Mouse (Mus musculus): Measurements from ENCODE around the gene Rab44. TPM values are rescaled to one million over a fixed set of nuclear protein-coding genes. Genes with fewer than 3 reads are reported as not detected.
"Not testable (repeated sequence)": the region's sequence is repeated elsewhere in the genome, so short reads cannot be mapped to it uniquely, and the experiment has no call there.

Rab44 gene
- polyA plus RNA-seq, 1 experiment from 2014 or later, result 0.30 TPM

- peaks cover 22% of the 10 kb centered on the region for H3K4me1 ChIP-seq
- peak overlapping the region; percentile 48 for H3K4me3 ChIP-seq
- no peak overlapping the region for H3K27ac ChIP-seq
- peak overlapping the region; percentile 60; the same call in 1 of the 2 replicates for H3K9ac ChIP-seq
- H3K36me3 ChIP-seq, result no peaks in the 10 kb centered on the region
- no peaks in the 10 kb centered on the region for H3K9me3 ChIP-seq
- ATAC-seq (ENCODE audit: low FRiP score, low read depth), result peak; percentile 72
- peaks cover 15% of the 10 kb centered on the region for H3K27me3 ChIP-seq (replicated peaks)
- peak overlapping the region; percentile 82 for H3K4me2 ChIP-seq (replicated peaks)
- WGBS, result 8% methylated on average over 36 of the region's 36 CpGs
Observed at GRCm38 (mm10) chr17:29093110-29093952, 20.6 kb upstream of the Rab44 start.

- H3K4me1 ChIP-seq, result peaks cover 22% of the 10 kb centered on the region
- peak overlapping the region; percentile 48 for H3K4me3 ChIP-seq
- ATAC-seq (ENCODE audit: low FRiP score, low read depth), result peak; percentile 5; the same call in 1 of the 2 replicates
- peaks cover 15% of the 10 kb centered on the region for H3K27me3 ChIP-seq (replicated peaks)
- no peaks in the 10 kb centered on the region for H3K9me3 ChIP-seq
- peak overlapping the region; percentile 82 for H3K4me2 ChIP-seq (replicated peaks)
- H3K36me3 ChIP-seq, result peaks cover 3% of the 10 kb centered on the region; the same call in 1 of the 2 replicates
- peak overlapping the region; percentile 60 for H3K9ac ChIP-seq
- H3K27ac ChIP-seq, result no peak overlapping the region
- WGBS, result under 1% methylated on average over 24 of the region's 24 CpGs
Observed at GRCm38 (mm10) chr17:29093961-29094309, 20.0 kb upstream of the Rab44 start.

- peak overlapping the region; percentile 60 for H3K9ac ChIP-seq
- H3K27me3 ChIP-seq (replicated peaks), result peaks cover 15% of the 10 kb centered on the region
- H3K9me3 ChIP-seq, result no peaks in the 10 kb centered on the region
- H3K27ac ChIP-seq, result no peak overlapping the region
- peaks cover 3% of the 10 kb centered on the region; the same call in 1 of the 2 replicates for H3K36me3 ChIP-seq
- H3K4me1 ChIP-seq, result peaks cover 22% of the 10 kb centered on the region
- WGBS, result under 1% methylated on average over 71 of the region's 71 CpGs
- peak; percentile 56 for ATAC-seq (ENCODE audit: low FRiP score, low read depth)
- H3K4me3 ChIP-seq, result peak overlapping the region; percentile 48
- peak overlapping the region; percentile 82 for H3K4me2 ChIP-seq (replicated peaks)
Observed at GRCm38 (mm10) chr17:29094310-29095181, 19.4 kb upstream of the Rab44 start.

GRCm38 (mm10) chr17:29095201-29095733, 18.7 kb upstream of the Rab44 start:
- Histone ChIP-seq H3K36me3 (peaks cover 3% of the 10 kb centered on the region; the same call in 1 of the 2 replicates), H3K9me3 (no peaks in the 10 kb centered on the region), H3K4me3 (peak overlapping the region; percentile 48), H3K4me1 (peaks cover 22% of the 10 kb centered on the region), H3K9ac (peak overlapping the region; percentile 60), H3K27me3 (replicated peaks) (peaks cover 15% of the 10 kb centered on the region), H3K4me2 (replicated peaks) (peak overlapping the region; percentile 82), H3K27ac (no peak overlapping the region)
- ATAC-seq (ENCODE audit: low FRiP score, low read depth), result peak; percentile 65
- under 1% methylated on average over 44 of the region's 44 CpGs for WGBS

- 91% methylated on average over 6 of the region's 6 CpGs for WGBS
- Histone ChIP-seq H3K4me3 (no peak overlapping the region), H3K36me3 (peaks cover 3% of the 10 kb centered on the region; the same call in 1 of the 2 replicates), H3K9me3 (no peaks in the 10 kb centered on the region; the same call in 1 of the 2 replicates), H3K4me1 (peaks cover 22% of the 10 kb centered on the region), H3K27me3 (replicated peaks) (peaks cover 15% of the 10 kb centered on the region), H3K27ac (no peak overlapping the region), H3K4me2 (replicated peaks) (no peak overlapping the region), H3K9ac (no peak overlapping the region)
- ATAC-seq (ENCODE audit: low FRiP score, low read depth), result no peak
Observed at GRCm38 (mm10) chr17:29096245-29096644, 17.7 kb upstream of the Rab44 start.

GRCm38 (mm10) chr17:29096851-29097561, 16.9 kb upstream of the Rab44 start:
- Histone ChIP-seq H3K4me1 (peaks cover 22% of the 10 kb centered on the region), H3K27me3 (replicated peaks) (peaks cover 15% of the 10 kb centered on the region), H3K9ac (no peak overlapping the region), H3K4me2 (replicated peaks) (no peak overlapping the region), H3K36me3 (peaks cover 3% of the 10 kb centered on the region; the same call in 1 of the 2 replicates), H3K9me3 (no peaks in the 10 kb centered on the region; the same call in 1 of the 2 replicates), H3K27ac (no peak overlapping the region), H3K4me3 (no peak overlapping the region)
- ATAC-seq (ENCODE audit: low FRiP score, low read depth), result no peak
- 73% methylated on average over 7 of the region's 7 CpGs for WGBS

- Histone ChIP-seq H3K9ac (no peak overlapping the region), H3K4me2 (replicated peaks) (no peak overlapping the region), H3K4me3 (no peak overlapping the region), H3K4me1 (peaks cover 19% of the 10 kb centered on the region), H3K36me3 (peaks cover 3% of the 10 kb centered on the region; the same call in 1 of the 2 replicates), H3K27ac (no peak overlapping the region), H3K27me3 (replicated peaks) (peaks cover 15% of the 10 kb centered on the region), H3K9me3 (no peaks in the 10 kb centered on the region; the same call in 1 of the 2 replicates)
- 94% methylated on average over 24 of the region's 24 CpGs for WGBS
- no peak for ATAC-seq (ENCODE audit: low FRiP score, low read depth)
Observed at GRCm38 (mm10) chr17:29098291-29098690, 15.7 kb upstream of the Rab44 start.

GRCm38 (mm10) chr17:29099076-29099475, 14.9 kb upstream of the Rab44 start:
- H3K27ac ChIP-seq, result no peak overlapping the region
- peaks cover 10% of the 10 kb centered on the region; the same call in 1 of the 2 replicates for H3K27me3 ChIP-seq (replicated peaks)
- no peak overlapping the region for H3K4me3 ChIP-seq
- peaks cover 3% of the 10 kb centered on the region; the same call in 1 of the 2 replicates for H3K36me3 ChIP-seq
- no peak overlapping the region for H3K4me2 ChIP-seq (replicated peaks)
- no peaks in the 10 kb centered on the region; the same call in 1 of the 2 replicates for H3K9me3 ChIP-seq
- no peak for ATAC-seq (ENCODE audit: low FRiP score, low read depth)
- H3K9ac ChIP-seq, result no peak overlapping the region
- 87% methylated on average over 8 of the region's 8 CpGs for WGBS
- peaks cover 12% of the 10 kb centered on the region for H3K4me1 ChIP-seq

- Histone ChIP-seq H3K36me3 (peaks cover 3% of the 10 kb centered on the region; the same call in 1 of the 2 replicates), H3K4me2 (replicated peaks) (no peak overlapping the region), H3K4me3 (no peak overlapping the region), H3K9ac (no peak overlapping the region), H3K9me3 (peaks cover 2% of the 10 kb centered on the region; the same call in 1 of the 2 replicates), H3K27ac (no peak overlapping the region), H3K27me3 (replicated peaks) (no peaks in the 10 kb centered on the region), H3K4me1 (no peaks in the 10 kb centered on the region)
- 91% methylated on average over 7 of the region's 7 CpGs for whole genome bisulfite sequencing
- no peak for ATAC-seq (ENCODE audit: low FRiP score, low read depth)
Observed at GRCm38 (mm10) chr17:29100627-29101026, 13.3 kb upstream of the Rab44 start.

GRCm38 (mm10) chr17:29110356-29110755, 3.6 kb upstream of the Rab44 start:
- not testable (repeated sequence) for H3K27ac ChIP-seq

GRCm38 (mm10) chr17:29111332-29111731, 2.6 kb upstream of the Rab44 start:
- H3K4me2 ChIP-seq (replicated peaks), result no peak overlapping the region
- H3K36me3 ChIP-seq, result no peaks in the 10 kb centered on the region
- no peak overlapping the region for H3K4me3 ChIP-seq
- 88% methylated on average over 5 of the region's 5 CpGs for WGBS
- no peak overlapping the region for H3K27ac ChIP-seq
- no peaks in the 10 kb centered on the region for H3K4me1 ChIP-seq
- ATAC-seq (ENCODE audit: low FRiP score, low read depth), result no peak
- H3K9me3 ChIP-seq, result no peaks in the 10 kb centered on the region
- no peaks in the 10 kb centered on the region for H3K27me3 ChIP-seq (replicated peaks)
- no peak overlapping the region for H3K9ac ChIP-seq

More at GRCm38 (mm10) chr17:29110356-29110755, 3.6 kb upstream of the Rab44 start:
- ATAC-seq (ENCODE audit: low FRiP score, low read depth); H3K4me1 ChIP-seq; H3K9ac ChIP-seq; H3K27me3 ChIP-seq (replicated peaks); H3K36me3 ChIP-seq; H3K9me3 ChIP-seq; H3K4me2 ChIP-seq (replicated peaks); H3K4me3 ChIP-seq: not testable (repeated sequence)
- WGBS, result 89% methylated on average over 6 of the region's 6 CpGs
